Mouse (Mus musculus): ENCODE results near the gene Syngap1.
"Not testable (repeated sequence)": the region's sequence is repeated elsewhere in the genome, so short reads cannot be mapped to it uniquely, and the experiment has no call there.

Gene Syngap1

DNA sequence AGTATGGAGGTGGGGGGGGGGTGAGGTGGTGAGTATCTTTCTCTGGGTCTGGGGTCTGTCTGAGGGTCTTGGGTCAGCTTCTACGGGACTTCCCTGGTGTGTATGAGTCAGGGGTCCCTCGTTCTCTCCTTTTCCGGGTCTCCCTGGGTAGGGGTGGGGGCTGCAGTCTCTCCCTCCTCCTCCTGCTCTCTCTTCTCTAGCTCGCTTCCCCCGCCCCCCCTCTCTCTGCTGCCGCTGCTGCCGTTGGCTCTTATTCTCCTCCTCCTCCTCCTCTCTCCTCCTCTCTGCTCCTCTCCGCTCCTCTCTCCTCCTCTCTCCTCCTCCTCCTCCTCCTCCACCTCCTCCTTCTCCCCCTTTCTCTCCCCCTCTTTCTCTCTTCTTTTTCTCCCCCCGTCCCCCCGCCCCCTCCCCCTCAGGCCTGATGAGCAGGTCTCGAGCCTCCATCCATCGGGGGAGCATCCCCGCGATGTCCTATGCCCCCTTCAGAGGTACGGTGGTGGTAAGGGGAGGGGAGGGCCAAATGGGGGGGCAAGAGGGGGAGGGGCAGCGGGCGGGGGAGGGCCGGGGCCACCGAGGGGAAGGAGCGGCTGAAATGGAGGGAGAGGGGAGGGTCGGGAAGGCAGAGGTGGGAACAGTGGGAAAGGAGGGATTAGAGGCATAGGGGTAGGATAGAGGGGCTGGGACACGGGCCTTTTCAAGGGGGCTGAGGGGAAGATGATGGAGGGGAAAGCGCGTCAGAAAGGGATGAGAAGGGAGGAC is at the start of gene Syngap1:
Gene Syngap1, plus strand, starts transcription at position 223 of the 759 bp plus-strand sequence.
- in situ Hi-C loops (cut with MseI, MboI): no loop called here

DNA sequence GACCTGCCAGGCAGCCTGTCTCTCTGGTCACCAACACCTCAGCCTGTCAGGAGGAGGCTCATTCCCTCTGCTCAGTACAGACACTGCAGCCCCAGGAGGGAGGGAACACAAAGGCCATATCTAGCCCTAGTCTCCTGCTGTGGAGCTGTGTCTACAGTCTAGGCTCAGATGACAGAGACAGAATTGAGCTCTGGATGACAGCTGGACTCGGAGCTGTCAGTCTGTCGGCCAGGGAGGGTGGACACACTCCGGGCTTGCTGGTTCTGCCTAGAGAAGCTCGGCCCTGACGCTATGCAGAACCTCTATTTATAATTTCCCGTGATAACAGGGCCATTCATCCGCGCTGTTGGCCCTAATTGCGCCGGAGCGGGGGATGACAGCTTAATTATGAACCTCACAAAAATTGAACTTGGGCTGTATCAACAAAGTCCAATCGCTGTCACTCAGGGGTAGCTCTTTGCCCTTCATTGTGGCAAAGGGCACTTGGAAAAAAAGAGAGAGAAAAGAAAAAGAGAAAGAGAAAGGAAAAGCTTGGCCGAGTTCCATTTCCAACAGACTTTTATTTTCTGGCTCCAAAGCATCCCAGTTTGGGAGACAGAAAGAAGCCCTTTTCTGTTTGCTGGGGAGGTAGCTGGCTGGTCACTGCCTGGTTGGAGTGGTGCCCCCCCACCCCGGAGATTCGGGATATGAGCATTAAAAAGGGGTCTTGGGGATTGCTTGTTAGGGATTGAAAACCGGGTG is 48.2 kb upstream of the Syngap1 start:
- in situ Hi-C loops (cut with MseI, MboI): no loop called here

DNA sequence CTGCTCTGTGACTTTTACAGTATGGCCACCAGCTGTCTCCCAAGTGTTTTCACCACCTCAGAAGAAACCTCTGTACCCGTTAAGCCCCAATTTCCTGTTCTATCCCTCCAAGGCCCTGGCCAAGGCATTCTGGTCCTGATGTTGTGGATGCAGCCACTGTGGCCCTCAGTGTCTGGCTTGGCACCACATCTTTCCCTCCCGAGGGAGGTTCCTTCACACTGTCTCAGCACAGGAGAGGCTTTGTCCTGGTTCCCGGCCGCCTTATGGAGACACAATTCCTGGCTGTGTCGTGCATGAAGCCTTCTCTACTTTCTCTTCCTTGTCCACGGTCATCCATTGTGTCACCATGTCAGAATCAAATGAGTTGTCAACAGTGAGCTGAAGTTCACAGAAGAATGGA is 47.6 kb upstream of the Syngap1 start:
- in situ Hi-C loops (cut with MseI, MboI): no loop called here

DNA sequence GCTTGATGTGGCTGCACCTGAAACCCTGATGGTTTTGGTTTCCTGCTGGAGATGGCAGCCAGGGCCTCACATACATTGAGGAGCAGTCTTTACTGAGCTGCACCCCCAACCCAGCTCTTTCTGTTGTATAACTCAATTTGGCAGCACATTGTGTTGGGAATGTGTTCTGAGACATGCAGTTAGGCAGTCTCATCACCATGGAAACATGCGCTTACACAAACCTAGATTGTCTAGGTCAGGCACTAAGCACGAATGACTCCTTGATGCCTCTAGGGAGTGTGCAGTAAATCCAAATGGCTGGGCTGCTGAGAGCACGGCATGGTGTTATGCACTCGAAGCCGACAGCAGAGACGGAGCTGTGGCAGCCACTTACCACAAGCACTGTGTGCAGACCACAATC is 46.7 kb upstream of the Syngap1 start:
- in situ Hi-C loops (cut with MseI, MboI): no loop called here

DNA sequence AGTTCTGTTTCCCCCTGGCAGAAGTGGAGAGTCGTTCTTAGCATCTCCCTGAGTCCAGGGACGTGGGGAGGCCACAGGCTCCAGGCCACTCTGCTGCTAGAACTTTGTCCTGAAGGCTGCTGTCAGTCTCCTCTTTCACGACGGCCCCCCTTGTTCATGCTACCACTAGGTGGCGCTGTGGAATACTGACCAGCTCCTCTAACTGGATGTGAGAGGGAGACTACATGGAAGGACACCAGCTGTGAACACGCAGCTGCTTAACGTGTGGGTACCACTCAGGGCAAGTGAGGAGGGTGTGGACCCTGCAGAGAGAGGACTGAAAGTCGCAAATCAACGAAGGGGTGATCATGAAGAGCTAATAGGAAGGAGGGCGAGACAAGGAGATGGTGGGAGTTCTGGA is 45.5 kb upstream of the Syngap1 start:
- in situ Hi-C loops (cut with MseI, MboI): no loop called here

DNA sequence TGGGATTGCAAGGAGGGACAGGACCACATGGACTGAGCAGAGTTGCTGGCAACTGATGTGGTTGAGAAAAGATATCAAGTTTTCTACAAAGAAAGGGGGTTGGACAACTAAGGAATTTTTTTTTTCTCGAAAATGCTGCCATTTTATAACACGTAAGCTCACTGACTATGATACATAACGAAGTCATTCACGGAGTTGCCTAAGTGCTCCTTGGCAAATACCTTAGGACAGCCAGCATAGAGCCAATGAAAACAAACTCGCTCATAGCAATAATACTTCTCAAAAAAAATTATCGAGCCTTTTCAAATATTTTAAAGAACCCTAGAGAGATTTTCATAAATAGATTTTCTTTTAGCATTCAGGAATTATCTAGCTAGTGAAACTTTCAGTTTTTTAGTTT is 40.1 kb upstream of the Syngap1 start:
- in situ Hi-C loops (cut with MseI, MboI): no loop called here

DNA sequence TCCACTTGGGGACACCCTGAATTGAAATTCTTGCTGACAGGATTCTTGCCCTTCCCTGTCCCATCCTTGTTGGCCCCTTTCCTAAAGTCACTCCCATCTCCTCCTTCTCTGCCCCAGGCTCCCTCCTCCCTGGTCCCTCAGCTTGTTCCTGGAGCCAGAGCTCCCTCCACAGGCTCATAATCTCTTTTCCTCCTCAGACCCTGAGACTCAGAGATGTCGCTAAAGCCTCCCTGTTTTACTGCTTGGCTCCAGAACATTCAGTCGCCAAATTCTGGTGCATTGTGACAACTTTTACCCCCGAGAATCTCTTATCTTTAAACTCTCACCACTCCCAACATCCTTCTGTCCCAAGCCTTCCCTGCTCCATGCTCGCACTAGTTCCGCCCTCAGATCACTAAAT is 36.7 kb upstream of the Syngap1 start:
- in situ Hi-C loops (cut with MseI, MboI): no loop called here

DNA sequence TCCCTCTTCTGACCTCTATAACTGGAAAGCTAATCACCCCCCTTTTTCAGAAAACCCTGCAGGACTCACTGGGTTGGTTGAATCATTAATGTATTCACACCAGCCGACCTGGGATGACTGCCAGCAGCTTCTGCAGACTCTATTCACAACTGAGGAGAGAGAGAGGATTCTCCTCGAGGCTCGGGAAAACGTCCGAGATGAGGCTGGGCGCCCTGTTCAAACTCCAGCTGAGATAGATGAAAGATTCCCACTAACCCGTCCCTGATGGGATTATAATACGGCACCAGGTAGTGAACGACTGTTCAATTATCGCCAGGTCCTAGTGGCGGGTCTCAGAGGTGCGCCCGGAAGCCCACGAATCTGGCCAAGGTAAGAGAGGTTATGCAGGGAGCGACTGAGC is 33.5 kb upstream of the Syngap1 start:
- in situ Hi-C loops (cut with MseI, MboI): not testable (repeated sequence)

DNA sequence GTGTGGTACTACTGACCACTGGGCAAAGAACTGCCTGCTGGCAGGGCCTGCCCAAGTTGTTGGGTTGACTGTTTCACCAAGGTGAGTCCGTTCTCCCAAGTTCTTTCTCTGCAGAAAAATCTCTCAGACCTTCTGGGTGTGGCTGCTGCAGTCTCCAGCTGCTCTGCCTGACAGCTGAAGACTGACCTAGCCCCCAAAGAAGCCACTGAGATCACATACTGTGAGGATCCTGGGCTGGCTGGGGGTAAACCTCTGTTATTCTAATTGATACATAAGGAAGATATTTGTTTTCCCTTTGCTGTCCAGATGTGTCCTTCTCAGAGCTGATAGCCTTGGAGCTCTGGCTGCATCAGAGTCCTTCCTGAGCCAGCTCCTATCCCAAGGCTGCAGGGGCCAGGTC is 25.8 kb upstream of the Syngap1 start:
- in situ Hi-C loops (cut with MseI, MboI): no loop called here

DNA sequence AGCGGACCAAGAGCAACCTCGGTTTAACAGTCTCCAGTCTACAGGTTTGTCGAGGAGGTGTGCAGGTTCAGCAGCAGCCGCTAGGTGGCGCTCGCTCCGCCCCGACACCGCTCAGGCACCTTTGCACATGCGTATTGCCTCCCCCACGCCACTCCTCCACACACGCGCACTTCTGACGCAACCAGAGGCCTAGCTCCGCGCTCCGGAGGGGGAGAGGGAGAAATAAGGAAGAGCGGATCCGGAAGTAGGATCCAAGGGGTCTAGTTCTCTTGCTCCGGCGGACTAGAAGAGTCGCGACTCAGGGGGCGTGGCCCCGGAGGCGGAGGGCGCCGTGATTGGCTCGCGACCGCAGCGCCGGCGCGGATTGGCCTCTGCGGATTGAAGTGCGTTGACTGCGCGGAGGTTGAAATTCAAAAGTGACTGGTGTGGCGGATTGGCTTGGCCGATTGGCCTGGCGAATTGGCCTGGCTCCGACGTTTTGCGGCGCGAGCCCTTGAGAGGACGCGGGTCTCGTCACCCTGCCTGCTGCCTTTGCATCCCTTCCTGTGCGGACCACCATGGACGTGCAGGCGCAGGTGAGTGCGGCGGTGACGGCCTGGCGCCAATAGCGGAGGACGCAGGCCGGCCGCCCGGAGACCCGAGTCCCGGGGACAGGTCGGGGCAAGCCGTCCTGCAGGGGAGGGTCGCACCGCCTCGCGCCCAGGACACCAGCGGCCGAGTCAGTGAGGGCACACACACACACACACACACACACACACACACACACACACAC is 24.2 kb upstream of the Syngap1 start, which contains the start of gene Kifc5b:
Gene Kifc5b, plus strand, starts transcription at position 381 of the 772 bp plus-strand sequence.
- in situ Hi-C loops (cut with MseI, MboI): no loop called here

DNA sequence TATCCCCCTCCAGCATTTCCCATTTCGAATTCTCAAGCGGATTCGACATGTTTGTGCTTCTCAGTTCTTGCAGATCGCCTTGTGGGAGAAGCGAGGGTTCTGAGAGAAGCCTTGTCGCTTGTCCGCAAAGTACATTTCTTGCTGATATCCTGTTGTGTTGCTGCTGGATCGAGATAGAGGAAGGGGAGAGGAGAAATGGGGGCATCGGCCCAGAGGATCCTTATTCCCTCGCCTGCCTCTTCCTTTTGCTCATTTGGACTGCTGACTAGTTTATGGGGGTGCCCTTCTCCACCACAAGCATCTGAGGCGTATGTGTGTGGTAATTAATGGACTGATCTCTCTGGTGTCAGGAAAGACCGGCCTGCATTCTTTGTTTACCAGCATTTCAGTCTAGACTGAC is 23.5 kb upstream of the Syngap1 start:
- in situ Hi-C loops (cut with MseI, MboI): not testable (repeated sequence)

DNA sequence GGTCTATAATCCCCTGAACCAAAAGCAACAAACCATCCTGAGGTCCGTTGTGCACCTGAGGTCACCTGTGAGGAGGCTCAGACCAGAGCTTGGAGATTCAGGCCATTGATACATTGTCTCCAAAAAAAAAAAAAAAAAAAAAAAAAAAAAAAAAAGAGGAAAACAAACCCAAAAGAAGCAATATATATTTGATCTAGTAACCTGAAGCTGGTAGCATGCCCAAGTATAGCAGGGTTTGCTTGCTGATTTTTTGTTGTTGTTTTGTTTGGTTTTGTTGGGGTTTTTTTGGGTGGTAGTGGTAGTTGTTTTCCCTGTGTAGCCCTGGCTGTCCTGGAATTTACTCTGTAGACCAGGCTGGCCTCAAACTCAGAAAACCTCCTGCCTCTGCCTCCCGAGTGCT is 22.7 kb upstream of the Syngap1 start:
- in situ Hi-C loops (cut with MseI, MboI): no loop called here

DNA sequence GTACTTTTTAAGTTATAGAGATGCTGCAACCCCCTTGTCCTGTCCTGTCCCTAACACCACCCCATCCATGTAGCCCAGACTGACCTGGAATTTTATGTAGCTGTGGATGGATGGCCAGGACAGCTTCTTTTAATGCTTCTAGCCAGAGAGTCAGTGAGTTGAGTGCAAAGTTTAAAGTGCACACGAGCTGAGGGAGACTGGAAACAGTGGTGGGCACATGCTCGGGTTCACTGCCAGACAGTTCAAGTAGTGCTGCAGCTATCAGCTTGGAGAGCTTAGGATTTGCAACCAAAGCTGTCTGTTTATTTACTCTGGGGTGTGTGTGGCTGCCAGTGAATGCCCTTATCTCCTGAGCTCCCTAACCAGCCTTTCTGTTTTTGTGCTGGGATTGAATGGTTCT is 21.5 kb upstream of the Syngap1 start:
- in situ Hi-C loops (cut with MseI, MboI): not testable (repeated sequence)

DNA sequence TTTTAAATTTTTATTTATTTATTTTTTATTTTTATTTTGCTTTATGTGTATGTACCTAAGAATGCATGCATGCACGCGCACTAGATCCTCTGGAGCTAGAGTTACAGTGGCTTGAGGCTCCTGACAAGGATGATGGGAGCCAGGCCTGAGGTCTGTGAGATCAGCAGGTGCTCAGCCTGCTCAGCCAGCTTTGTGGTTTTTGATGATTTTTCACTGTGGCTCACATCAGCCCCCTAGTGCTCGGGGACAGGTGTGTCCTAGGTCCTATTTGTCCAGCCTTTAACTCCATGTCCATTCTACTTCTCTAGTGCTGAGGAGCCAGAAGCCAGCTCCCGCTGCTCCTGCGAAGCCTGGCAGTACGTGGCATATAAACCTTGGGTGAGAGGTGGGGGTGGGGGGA is 18.7 kb upstream of the Syngap1 start:
- in situ Hi-C loops (cut with MseI, MboI): not testable (repeated sequence)

DNA sequence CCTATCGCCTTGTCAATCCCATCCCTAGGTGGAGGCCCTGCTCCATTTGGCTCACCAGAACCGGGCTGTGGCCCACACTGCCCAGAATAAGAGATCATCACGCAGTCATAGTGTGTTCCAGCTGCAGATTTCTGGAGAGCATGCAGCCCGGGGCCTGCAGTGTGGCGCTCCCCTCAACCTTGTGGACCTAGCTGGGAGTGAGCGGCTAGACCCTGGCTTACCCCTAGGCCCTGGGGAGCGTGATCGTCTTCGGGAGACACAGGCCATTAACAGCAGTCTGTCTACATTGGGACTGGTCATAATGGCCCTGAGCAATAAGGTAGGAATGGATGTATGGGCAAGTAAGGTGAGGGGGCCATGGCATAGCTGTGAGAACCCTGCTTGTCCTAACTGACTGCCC is 15.6 kb upstream of the Syngap1 start:
- in situ Hi-C loops (cut with MseI, MboI): not testable (repeated sequence)

DNA sequence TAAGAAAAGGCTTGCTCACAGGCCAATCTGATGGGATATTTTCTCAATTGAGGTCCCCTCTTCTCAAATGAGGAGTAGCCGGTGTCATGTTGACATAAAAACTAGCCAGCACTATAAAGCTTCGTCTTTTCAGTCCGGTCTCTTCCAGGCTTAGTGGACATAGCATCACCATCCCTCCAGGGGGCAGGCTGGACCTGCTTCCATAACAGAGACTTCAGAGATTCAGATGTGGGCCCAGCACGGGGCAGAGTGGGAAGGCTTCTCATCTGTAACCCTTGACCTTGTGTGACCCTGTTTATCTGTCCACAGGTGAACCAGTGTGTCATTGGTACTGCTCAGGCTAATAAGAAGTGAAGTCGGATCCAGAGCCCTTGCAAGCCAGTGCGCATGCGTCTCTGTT is 9.3 kb upstream of the Syngap1 start:
- in situ Hi-C loops (cut with MseI, MboI): not testable (repeated sequence)

DNA sequence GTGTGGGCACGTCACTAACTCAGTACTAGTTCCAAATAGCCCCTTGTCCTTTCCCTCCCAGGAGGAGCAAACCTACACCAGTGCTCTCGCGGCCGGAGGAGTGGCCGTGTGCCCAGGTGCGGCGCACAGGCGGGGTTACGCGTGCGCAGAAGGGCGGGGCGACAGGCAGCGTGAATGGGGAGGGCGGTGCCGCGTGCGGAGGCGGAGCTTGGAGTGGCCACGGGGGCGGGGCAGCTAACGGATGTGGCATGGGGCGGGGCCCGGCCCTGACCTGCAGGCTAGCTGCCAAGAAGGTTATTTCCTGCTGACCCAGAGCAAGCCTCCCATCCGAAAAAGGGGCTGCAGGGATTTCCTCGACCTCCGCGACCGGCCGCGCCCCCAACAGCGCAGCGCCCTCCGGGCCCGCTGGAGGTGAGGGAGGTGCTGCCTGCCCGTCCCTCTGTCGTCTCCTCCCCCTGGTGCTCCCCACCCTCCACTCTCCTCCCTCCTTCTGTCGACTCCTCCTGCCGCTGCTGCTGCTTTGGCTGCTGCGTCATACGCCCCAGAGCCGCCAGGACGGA is 8.1 kb upstream of the Syngap1 start, which contains the start of gene Phf1:
Gene Phf1, plus strand, starts transcription at position 214 of the 560 bp plus-strand sequence.
- in situ Hi-C loops (cut with MseI, MboI): no loop called here

DNA sequence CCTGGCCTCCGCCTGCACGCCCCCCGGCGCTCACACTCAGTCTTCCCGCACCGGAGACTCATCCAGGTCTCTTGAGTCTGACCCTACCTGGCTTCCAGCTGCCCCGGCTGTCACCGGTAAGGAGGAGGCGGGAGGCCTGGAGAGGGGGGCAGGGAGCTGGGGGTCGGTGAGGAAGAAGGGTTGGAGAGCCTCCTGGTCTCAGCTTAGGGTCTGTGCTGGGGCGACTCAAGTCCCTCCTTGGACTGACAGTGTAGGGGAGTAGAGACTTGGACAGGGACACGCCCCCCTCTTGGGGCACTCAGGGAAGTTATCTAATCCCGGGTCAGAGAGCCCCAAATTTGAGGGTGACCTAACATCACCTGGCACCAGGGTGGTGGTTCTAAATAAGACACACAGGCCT is 7.6 kb upstream of the Syngap1 start:
- in situ Hi-C loops (cut with MseI, MboI): no loop called here

DNA sequence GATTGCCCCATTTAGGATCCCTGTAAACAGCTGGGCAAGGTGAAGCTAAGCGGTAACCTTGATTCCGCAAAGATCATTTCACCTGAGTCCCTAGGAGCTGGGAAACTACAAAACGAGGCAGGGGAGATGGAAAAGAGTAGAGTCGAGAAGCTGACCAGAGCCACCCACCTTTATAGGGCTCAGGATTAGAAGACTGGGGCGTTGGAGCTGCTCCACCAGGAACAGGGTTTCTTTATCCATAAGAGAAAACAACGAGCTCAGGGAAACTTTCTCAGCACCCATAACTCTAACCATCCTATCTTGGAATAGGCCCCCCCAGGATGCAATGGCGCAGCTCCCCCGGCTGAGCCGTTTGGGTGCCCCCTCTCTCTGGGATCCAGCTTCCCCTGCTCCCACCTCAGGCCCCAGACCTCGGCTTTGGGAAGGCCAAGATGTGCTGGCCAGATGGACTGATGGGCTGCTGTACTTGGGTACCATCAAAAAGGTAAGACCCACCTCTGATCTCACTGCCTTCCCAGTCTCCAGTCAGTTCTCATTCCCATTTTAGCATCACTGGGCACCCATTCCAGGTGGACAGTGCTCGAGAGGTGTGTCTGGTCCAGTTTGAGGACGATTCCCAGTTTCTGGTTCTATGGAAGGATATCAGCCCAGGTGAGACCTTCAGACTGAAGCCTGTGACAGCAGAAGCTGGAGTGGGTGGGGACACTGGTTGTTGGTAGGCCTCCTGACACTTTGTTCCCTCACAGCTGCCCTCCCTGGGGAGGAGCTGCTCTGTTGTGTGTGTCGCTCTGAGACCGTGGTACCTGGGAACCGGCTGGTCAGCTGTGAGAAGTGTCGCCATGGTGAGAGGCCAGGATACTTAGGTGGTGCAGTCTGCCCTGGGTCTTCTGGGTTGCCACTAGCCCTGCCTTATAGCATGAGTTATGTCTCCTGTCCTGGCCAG is 6.9 kb upstream of the Syngap1 start:
- in situ Hi-C loops (cut with MseI, MboI): no loop called here

DNA sequence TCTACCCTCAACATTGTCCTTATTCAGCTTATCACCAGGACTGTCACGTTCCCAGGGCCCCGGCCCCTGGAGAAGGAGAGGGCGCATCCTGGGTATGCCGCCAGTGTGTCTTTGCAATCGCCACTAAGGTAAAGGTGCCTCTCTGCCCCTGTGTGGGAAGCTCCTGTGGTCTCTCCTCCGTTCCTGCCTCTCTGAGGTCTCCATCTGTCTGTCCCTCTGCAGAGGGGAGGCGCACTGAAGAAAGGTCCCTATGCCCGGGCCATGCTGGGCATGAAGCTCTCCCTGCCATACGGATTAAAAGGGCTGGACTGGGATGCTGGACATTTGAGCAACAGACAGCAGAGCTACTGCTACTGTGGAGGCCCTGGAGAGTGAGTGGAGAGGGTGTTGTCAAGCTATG is 6.0 kb upstream of the Syngap1 start:
- in situ Hi-C loops (cut with MseI, MboI): no loop called here

DNA sequence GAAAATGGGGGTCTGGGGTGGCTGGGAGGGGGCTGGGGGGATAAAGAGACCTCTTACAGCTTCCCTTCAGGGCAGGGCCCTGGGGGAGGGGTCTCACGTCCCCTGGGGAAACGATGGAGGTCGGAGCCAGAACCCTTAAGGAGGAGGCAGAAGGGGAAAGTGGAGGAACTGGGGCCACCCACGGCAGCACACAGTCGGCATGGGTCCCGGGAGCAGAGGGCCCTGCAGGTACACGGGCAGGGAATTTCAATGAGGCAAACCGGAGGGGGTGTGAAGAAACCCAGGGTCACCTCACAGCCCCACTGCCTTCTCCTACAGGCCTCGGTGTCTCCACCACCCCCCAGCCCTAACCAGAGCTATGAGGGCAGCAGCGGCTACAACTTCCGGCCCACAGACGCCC is 4.6 kb upstream of the Syngap1 start:
- in situ Hi-C loops (cut with MseI, MboI): no loop called here

All from mouse trophoblast stem cell (cell line).